Mouse (Mus musculus) lung, adult 2 months (tissue): ENCODE measurements around the gene Lig4.

Experiments used
- CTCF ChIP-seq: fragments of 200-500 bp; IDR thresholded peaks from 2 replicates; pipeline ENCODE4 v1.5.1; 2011; ENCODE audit warnings: mild to moderate bottlenecking, low read length, control low read depth; ENCODE audit not compliant: insufficient read depth
- POLR2A ChIP-seq: fragments of 200-500 bp; IDR thresholded peaks from 2 replicates; pipeline ENCODE4 v1.6.1; 2011; ENCODE audit warnings: low read depth, mild to moderate bottlenecking, control low read depth, low read length, borderline replicate concordance; ENCODE audit errors: extremely low read depth

- TF ChIP-seq CTCF, result no peak
- no peak for TF ChIP-seq POLR2A
Observed at GRCm38 (mm10) chr8:9971866-9972265, 5.6 kb downstream of the Lig4 start.
